Mouse (Mus musculus) brain, embryonic 14.5 days (tissue): Measurements from ENCODE around the gene Clstn3.

Experiments used
- CTCF ChIP-seq: fragments of 200-500 bp; IDR thresholded peaks from 2 replicates; pipeline ENCODE4 v1.5.1; 2012; ENCODE audit warnings: inconsistent platforms, mild to moderate bottlenecking, moderate library complexity, borderline replicate concordance; ENCODE audit not compliant: insufficient read depth, insufficient read length; ENCODE audit errors: extremely low read depth
- POLR2A ChIP-seq: fragments of 200-500 bp; IDR thresholded peaks from 2 replicates; pipeline ENCODE4 v1.6.1; 2012; ENCODE audit warnings: mild to moderate bottlenecking, inconsistent platforms, borderline replicate concordance; ENCODE audit not compliant: poor library complexity, insufficient read depth, insufficient read length, severe bottlenecking; ENCODE audit errors: extremely low read depth

DNA sequence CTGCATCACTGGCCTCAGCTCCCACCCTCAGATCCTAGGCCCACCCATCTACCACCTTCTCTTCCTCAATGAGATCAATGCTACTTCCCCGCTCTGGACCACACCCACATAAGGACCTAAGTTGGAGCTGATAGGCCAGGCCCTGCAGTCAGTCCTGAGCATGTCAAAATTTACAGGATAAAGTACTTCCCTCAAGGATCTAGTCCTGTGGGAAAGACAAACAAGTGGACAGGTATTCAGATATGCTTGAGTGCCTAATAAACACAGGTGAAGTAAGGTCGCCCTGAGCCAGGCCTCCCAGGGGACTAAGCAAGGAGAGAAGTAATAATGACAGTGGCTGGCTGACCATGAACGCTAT lies 15.0 kb upstream of the Clstn3 start:
- no peak for TF ChIP-seq CTCF
- no peak for TF ChIP-seq POLR2A
